Mouse (Mus musculus): Measurements from ENCODE around the gene D230025D16Rik. TPM values are rescaled to one million over a fixed set of nuclear protein-coding genes. Genes with fewer than 3 reads are reported as not detected.
"Not testable (repeated sequence)": the region's sequence is repeated elsewhere in the genome, so short reads cannot be mapped to it uniquely, and the experiment has no call there.

The D230025D16Rik gene
- polyA plus RNA-seq, 1 experiment = 17.2 TPM

GRCm38 (mm10) chr8:105231503-105232320 is 6.8 kb downstream of the D230025D16Rik start:
- TF ChIP-seq POLR2A (IDR thresholded peaks at IDR 0.05; ENCODE audit: borderline replicate concordance, control insufficient read depth, low read depth, low read length) (no peak), CTCF (IDR thresholded peaks at IDR 0.05; ENCODE audit: control insufficient read depth, insufficient read depth, low read length) (no peak)
- no peaks in the 10 kb centered on the region; the same call in 1 of the 2 replicates for H3K4me1 ChIP-seq (ENCODE audit: control insufficient read depth, insufficient read depth, low read length)
- 56% methylated on average over 12 of the region's 12 CpGs for WGBS
- H3K27ac ChIP-seq (ENCODE audit: control insufficient read depth, insufficient read depth, low read depth, low read length, poor library complexity) = no peak overlapping the region
- no peak overlapping the region for H3K4me3 ChIP-seq (replicated peaks; ENCODE audit: control insufficient read depth, low read depth, low read length)

- 82% methylated on average over 4 of the region's 4 CpGs for WGBS
- not testable (repeated sequence) for H3K4me1 ChIP-seq (ENCODE audit: control insufficient read depth, insufficient read depth, low read length); H3K4me3 ChIP-seq (replicated peaks; ENCODE audit: control insufficient read depth, low read depth, low read length); H3K27ac ChIP-seq (ENCODE audit: control insufficient read depth, insufficient read depth, low read depth, low read length, poor library complexity)
Measured at GRCm38 (mm10) chr8:105232321-105232693, 7.4 kb downstream of the D230025D16Rik start.

- Histone ChIP-seq H3K4me1 (ENCODE audit: control insufficient read depth, insufficient read depth, low read length) (no peaks in the 10 kb centered on the region; the same call in 1 of the 2 replicates), H3K27ac (ENCODE audit: control insufficient read depth, insufficient read depth, low read depth, low read length, poor library complexity) (no peak overlapping the region), H3K4me3 (replicated peaks; ENCODE audit: control insufficient read depth, low read depth, low read length) (no peak overlapping the region)
- 80% methylated on average over 1 of the region's 1 CpGs for WGBS
- TF ChIP-seq POLR2A (IDR thresholded peaks at IDR 0.05; ENCODE audit: borderline replicate concordance, control insufficient read depth, low read depth, low read length) = no peak
- no peak for TF ChIP-seq CTCF (IDR thresholded peaks at IDR 0.05; ENCODE audit: control insufficient read depth, insufficient read depth, low read length)
Measured at GRCm38 (mm10) chr8:105233126-105233935, 8.4 kb downstream of the D230025D16Rik start.

- H3K4me1 ChIP-seq (ENCODE audit: control insufficient read depth, insufficient read depth, low read length) = no peaks in the 10 kb centered on the region; the same call in 1 of the 2 replicates
- no peak for TF ChIP-seq POLR2A (IDR thresholded peaks at IDR 0.05; ENCODE audit: borderline replicate concordance, control insufficient read depth, low read depth, low read length)
- no peak for TF ChIP-seq CTCF (IDR thresholded peaks at IDR 0.05; ENCODE audit: control insufficient read depth, insufficient read depth, low read length)
- WGBS = 62% methylated on average over 1 of the region's 1 CpGs
- no peak overlapping the region for H3K4me3 ChIP-seq (replicated peaks; ENCODE audit: control insufficient read depth, low read depth, low read length)
- no peak overlapping the region for H3K27ac ChIP-seq (ENCODE audit: control insufficient read depth, insufficient read depth, low read depth, low read length, poor library complexity)
Measured at GRCm38 (mm10) chr8:105235206-105235605, 10.3 kb downstream of the D230025D16Rik start.

- Histone ChIP-seq H3K4me3 (replicated peaks; ENCODE audit: control insufficient read depth, low read depth, low read length) (no peak overlapping the region), H3K27ac (ENCODE audit: control insufficient read depth, insufficient read depth, low read depth, low read length, poor library complexity) (no peak overlapping the region), H3K4me1 (ENCODE audit: control insufficient read depth, insufficient read depth, low read length) (no peaks in the 10 kb centered on the region)
- TF ChIP-seq CTCF (IDR thresholded peaks at IDR 0.05; ENCODE audit: control insufficient read depth, insufficient read depth, low read length) (no peak), POLR2A (IDR thresholded peaks at IDR 0.05; ENCODE audit: borderline replicate concordance, control insufficient read depth, low read depth, low read length) (no peak)
- 77% methylated on average over 14 of the region's 14 CpGs for WGBS
Measured at GRCm38 (mm10) chr8:105237442-105238142, 12.6 kb downstream of the D230025D16Rik start.

- no peak overlapping the region for H3K27ac ChIP-seq (ENCODE audit: control insufficient read depth, insufficient read depth, low read depth, low read length, poor library complexity)
- no peak for TF ChIP-seq CTCF (IDR thresholded peaks at IDR 0.05; ENCODE audit: control insufficient read depth, insufficient read depth, low read length)
- TF ChIP-seq POLR2A (IDR thresholded peaks at IDR 0.05; ENCODE audit: borderline replicate concordance, control insufficient read depth, low read depth, low read length) = no peak
- WGBS = 94% methylated on average over 7 of the region's 7 CpGs
- H3K4me3 ChIP-seq (replicated peaks; ENCODE audit: control insufficient read depth, low read depth, low read length) = no peak overlapping the region
- no peaks in the 10 kb centered on the region for H3K4me1 ChIP-seq (ENCODE audit: control insufficient read depth, insufficient read depth, low read length)
Measured at GRCm38 (mm10) chr8:105241016-105241415, 16.1 kb downstream of the D230025D16Rik start.

GRCm38 (mm10) chr8:105251954-105252353 is 27.0 kb downstream of the D230025D16Rik start:
- 87% methylated on average over 6 of the region's 6 CpGs for WGBS
- H3K4me1 ChIP-seq (ENCODE audit: control insufficient read depth, insufficient read depth, low read length) = no peaks in the 10 kb centered on the region
- H3K4me3 ChIP-seq (replicated peaks; ENCODE audit: control insufficient read depth, low read depth, low read length) = no peak overlapping the region

More at GRCm38 (mm10) chr8:105251954-105252353, 27.0 kb downstream of the D230025D16Rik start:
- TF ChIP-seq POLR2A (IDR thresholded peaks at IDR 0.05; ENCODE audit: borderline replicate concordance, control insufficient read depth, low read depth, low read length) (no peak), CTCF (IDR thresholded peaks at IDR 0.05; ENCODE audit: control insufficient read depth, insufficient read depth, low read length) (no peak)
- no peak overlapping the region for H3K27ac ChIP-seq (ENCODE audit: control insufficient read depth, insufficient read depth, low read depth, low read length, poor library complexity)

Measured in bone marrow, adult 2 months (tissue).